Mouse (Mus musculus) liver, embryonic 14.5 days (tissue): ENCODE results near the gene Cbx4.

ENCODE experiments used
- CTCF ChIP-seq: IDR thresholded peaks from 2 replicates; pipeline ENCODE4 v1.5.1; 2016; ENCODE audit warnings: antibody characterized with exemption, low read depth, control low read depth
- EP300 ChIP-seq: IDR thresholded peaks from 2 replicates; pipeline ENCODE4 v1.6.1; 2016; ENCODE audit warnings: antibody characterized with exemption, low read depth

DNA sequence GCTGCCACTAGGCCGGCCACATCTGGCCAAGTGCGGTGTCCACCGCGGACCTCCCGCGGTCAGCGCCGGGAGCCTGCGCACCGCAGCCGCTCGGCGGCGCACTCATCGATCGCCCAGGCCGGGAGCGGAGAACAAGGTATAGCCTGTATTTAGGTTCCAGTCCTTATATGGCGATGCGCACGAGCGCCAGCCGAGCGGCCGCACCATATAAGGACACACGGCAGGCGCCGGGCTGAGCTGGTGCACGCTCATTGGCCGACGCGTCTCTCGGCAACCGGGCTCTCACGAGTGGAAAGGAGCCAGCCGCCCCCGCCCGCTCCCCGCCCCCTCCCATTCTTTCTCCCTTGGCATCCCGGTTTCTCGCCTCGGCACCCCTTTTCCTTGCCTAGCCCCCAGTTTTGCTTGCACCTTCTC lies 32.8 kb downstream of the Cbx4 start:
- TF ChIP-seq CTCF (no peak), EP300 (no peak)
